Mouse (Mus musculus) colon, adult 2 months (tissue): Measurements from ENCODE around the gene Tgif2lx2. TPM values are rescaled to one million over a fixed set of nuclear protein-coding genes. Genes with fewer than 3 reads are reported as not detected.

ENCODE experiments used
- polyA plus RNA-seq: library from polyadenylated mRNA; depleted of rRNA; stranded (reverse); fragments of >200 nt; gene quantifications from 2 replicates; pipeline ENCODE4 v1.2.3, GENCODE M21; 2012; rRNA removed

Gene Tgif2lx2
- polyA plus RNA-seq = not detected in 2 replicates

GRCm38 (mm10) chrX:118426927-118427326 lies at the start of gene Tgif2lx2:
Gene Tgif2lx2 (plus strand): TSS chrX:118427227.

Other genes starting within 250 kb of the Tgif2lx2 start
- not detected in 2 replicates for gene Tgif2lx1, start 53.5 kb downstream of the Tgif2lx2 start, polyA plus RNA-seq